Mouse (Mus musculus): ENCODE results near the gene Ube2v1.

GRCm38 (mm10) chr2:167646411-167646810, 14.5 kb upstream of the Ube2v1 start:
- TF ChIP-seq GABPA (IDR thresholded peaks at IDR 0.05; ENCODE audit: low read depth, low read length) (no peak), RCOR1 (IDR thresholded peaks at IDR 0.05; ENCODE audit: low read depth, low read length) (no peak), CHD2 (IDR thresholded peaks at IDR 0.05; ENCODE audit: low read length) (no peak), CTCF (IDR thresholded peaks at IDR 0.05 in 2 of 3, conservative IDR thresholded peaks at IDR 0.05 in 1 of 3; ENCODE audit: control insufficient read depth in 1 of 3, insufficient read depth in 1 of 3, low read depth in 2 of 3, low read length in 3 of 3, poor library complexity in 1 of 3, severe bottlenecking in 1 of 3) (no peak), EP300 (IDR thresholded peaks at IDR 0.05; ENCODE audit: low read depth in 1 of 2, low read length in 2 of 2) (no peak), POLR2A (IDR thresholded peaks at IDR 0.05; ENCODE audit: control insufficient read depth in 1 of 2, insufficient read depth in 1 of 2, low read depth in 1 of 2, low read length in 2 of 2, poor library complexity in 1 of 2) (no peak), JUND (IDR thresholded peaks at IDR 0.05; ENCODE audit: low read depth, low read length) (no peak), ZNF384 (IDR thresholded peaks at IDR 0.05; ENCODE audit: low read depth, low read length) (no peak), E2F4 (IDR thresholded peaks at IDR 0.05; ENCODE audit: borderline replicate concordance, low read depth, low read length) (no peak), USF1 (IDR thresholded peaks at IDR 0.05; ENCODE audit: low read depth, low read length) (no peak), ELF1 (IDR thresholded peaks at IDR 0.05; ENCODE audit: low read depth, low read length) (no peak), MYC (IDR thresholded peaks at IDR 0.05; ENCODE audit: low read depth, low read length) (no peak), RAD21 (IDR thresholded peaks at IDR 0.05; ENCODE audit: low read depth, low read length) (no peak), MAX (IDR thresholded peaks at IDR 0.05; ENCODE audit: low read length) (no peak)
